Mouse (Mus musculus): ENCODE measurements around the gene Tmem198. TPM values are rescaled to one million over a fixed set of nuclear protein-coding genes. Genes with fewer than 3 reads are reported as not detected.

Tmem198 gene
- polyA plus RNA-seq, 1 experiment from 2014 or later = 0.98 TPM

DNA sequence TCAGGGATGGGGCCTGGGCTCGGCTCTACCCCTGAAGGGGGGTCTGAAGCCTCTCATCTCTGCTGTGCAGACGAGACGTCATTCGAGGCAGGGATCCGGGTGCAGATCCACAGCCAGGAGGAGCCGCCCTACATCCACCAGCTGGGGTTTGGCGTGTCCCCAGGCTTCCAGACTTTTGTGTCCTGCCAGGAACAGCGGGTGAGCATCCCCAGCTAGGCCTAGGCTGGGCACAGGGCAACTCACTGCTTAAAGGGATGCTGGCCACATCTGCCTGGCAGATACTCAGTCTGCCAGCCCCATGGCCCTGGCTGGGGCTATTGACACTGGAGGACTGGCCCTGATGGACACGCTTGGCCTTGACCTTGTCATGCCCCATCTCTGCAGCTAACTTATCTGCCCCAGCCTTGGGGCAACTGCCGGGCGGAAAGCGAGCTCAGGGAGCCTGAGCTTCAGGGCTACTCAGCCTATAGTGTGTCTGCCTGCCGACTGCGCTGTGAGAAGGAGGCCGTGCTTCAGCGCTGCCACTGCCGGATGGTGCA, 10.0 kb upstream of the Tmem198 start:
- H3K4me3 ChIP-seq (ENCODE audit: low read depth, low read length) = no peak overlapping the region
- H3K9ac ChIP-seq (replicated peaks; ENCODE audit: low read length) = no peak overlapping the region
- no peaks in the 10 kb centered on the region for H3K9me3 ChIP-seq (replicated peaks; ENCODE audit: control insufficient read depth, low read length)
- H3K27ac ChIP-seq (replicated peaks; ENCODE audit: low read depth, low read length) = no peak overlapping the region
- peaks cover 2% of the 10 kb centered on the region; the same call in 1 of the 2 replicates for H3K27me3 ChIP-seq (ENCODE audit: control insufficient read depth, insufficient read depth, low read length)
- DNase-seq (ENCODE audit: low spot score) (no peak), ATAC-seq (replicated peaks; ENCODE audit: insufficient number of reproducible peaks, low FRiP score, low TSS enrichment, low read depth) (no peak)
- WGBS = 80% methylated on average over 17 of the region's 17 CpGs
- H3K4me2 ChIP-seq (ENCODE audit: low read depth, low read length) = no peak overlapping the region
- no peaks in the 10 kb centered on the region for H3K36me3 ChIP-seq (replicated peaks; ENCODE audit: control insufficient read depth, insufficient read depth, low read depth, low read length)
- no peaks in the 10 kb centered on the region; the same call in 1 of the 2 replicates for H3K4me1 ChIP-seq (ENCODE audit: control insufficient read depth, insufficient read depth, low read length)

- Histone ChIP-seq H3K4me2 (ENCODE audit: low read depth, low read length) (no peak overlapping the region), H3K27me3 (ENCODE audit: control insufficient read depth, insufficient read depth, low read length) (peaks cover 3% of the 10 kb centered on the region; the same call in 1 of the 2 replicates), H3K4me3 (ENCODE audit: low read depth, low read length) (no peak overlapping the region), H3K4me1 (ENCODE audit: control insufficient read depth, insufficient read depth, low read length) (peaks cover 5% of the 10 kb centered on the region; the same call in 1 of the 2 replicates), H3K36me3 (replicated peaks; ENCODE audit: control insufficient read depth, insufficient read depth, low read depth, low read length) (peaks cover 14% of the 10 kb centered on the region), H3K27ac (replicated peaks; ENCODE audit: low read depth, low read length) (no peak overlapping the region), H3K9ac (replicated peaks; ENCODE audit: low read length) (no peak overlapping the region), H3K9me3 (replicated peaks; ENCODE audit: control insufficient read depth, low read length) (no peaks in the 10 kb centered on the region)
- DNase-seq (ENCODE audit: low spot score) (no peak), ATAC-seq (replicated peaks; ENCODE audit: insufficient number of reproducible peaks, low FRiP score, low TSS enrichment, low read depth) (no peak)
- 92% methylated on average over 11 of the region's 11 CpGs for WGBS
These were observed 2.9 kb upstream of the Tmem198 start for GRCm38 (mm10) chr1:75476441-75476840.

DNA sequence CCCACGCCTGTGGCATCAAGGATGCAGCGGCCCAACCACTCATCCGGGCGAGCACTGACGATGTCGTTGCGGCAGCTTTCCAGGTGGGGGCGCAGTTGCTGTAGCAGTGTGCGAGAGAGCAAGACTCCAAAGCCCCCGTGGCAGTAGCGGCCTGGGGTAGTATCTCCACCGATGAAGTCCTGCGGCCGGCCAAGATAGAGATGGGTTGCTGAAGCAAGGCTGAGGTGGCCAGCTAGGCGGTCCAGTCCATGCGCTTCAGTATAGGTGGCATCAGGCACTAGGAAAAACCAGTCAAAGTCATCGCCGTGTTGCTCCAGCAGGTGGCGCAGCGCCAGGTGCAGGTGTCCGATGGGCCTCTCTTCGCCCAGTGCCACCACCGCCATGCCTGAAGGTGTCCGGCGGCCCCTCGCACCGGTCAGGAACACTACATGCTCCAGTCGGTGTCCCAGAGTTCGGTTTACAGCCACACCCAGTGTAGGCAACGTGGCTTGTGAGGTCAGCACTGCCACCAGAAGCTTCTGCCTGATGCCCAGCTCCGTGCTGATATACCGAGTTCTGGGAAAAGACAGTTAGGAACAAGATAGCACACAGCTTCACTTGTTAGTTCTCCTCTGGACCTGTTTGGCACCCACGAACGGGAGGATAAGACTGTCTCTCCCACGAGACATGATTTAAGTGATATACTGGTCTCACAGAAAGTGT, 1.9 kb upstream of the Tmem198 start:
- H3K4me1 ChIP-seq (ENCODE audit: control insufficient read depth, insufficient read depth, low read length) = peaks cover 5% of the 10 kb centered on the region; the same call in 1 of the 2 replicates
- peak overlapping the region; percentile 19 for H3K4me2 ChIP-seq (ENCODE audit: low read depth, low read length)
- no peak overlapping the region for H3K9ac ChIP-seq (replicated peaks; ENCODE audit: low read length)
- H3K36me3 ChIP-seq (replicated peaks; ENCODE audit: control insufficient read depth, insufficient read depth, low read depth, low read length) = peaks cover 14% of the 10 kb centered on the region
- 12% methylated on average over 35 of the region's 35 CpGs for WGBS
- no peak; the same call in 1 of the 2 replicates for ATAC-seq (replicated peaks; ENCODE audit: insufficient number of reproducible peaks, low FRiP score, low TSS enrichment, low read depth)
- peaks cover 5% of the 10 kb centered on the region; the same call in 1 of the 2 replicates for H3K27me3 ChIP-seq (ENCODE audit: control insufficient read depth, insufficient read depth, low read length)
- peak overlapping the region; percentile 9 for H3K4me3 ChIP-seq (ENCODE audit: low read depth, low read length)
- H3K27ac ChIP-seq (replicated peaks; ENCODE audit: low read depth, low read length) = no peak overlapping the region
- H3K9me3 ChIP-seq (replicated peaks; ENCODE audit: control insufficient read depth, low read length) = no peaks in the 10 kb centered on the region
- DNase-seq (ENCODE audit: low spot score) = peak; percentile 87

- ATAC-seq (replicated peaks; ENCODE audit: insufficient number of reproducible peaks, low FRiP score, low TSS enrichment, low read depth) (no peak), DNase-seq (ENCODE audit: low spot score) (no peak)
- H3K4me3 ChIP-seq (ENCODE audit: low read depth, low read length) = peak overlapping the region; percentile 76
- H3K36me3 ChIP-seq (replicated peaks; ENCODE audit: control insufficient read depth, insufficient read depth, low read depth, low read length) = peaks cover 14% of the 10 kb centered on the region
- no peak overlapping the region for H3K9ac ChIP-seq (replicated peaks; ENCODE audit: low read length)
- no peaks in the 10 kb centered on the region for H3K9me3 ChIP-seq (replicated peaks; ENCODE audit: control insufficient read depth, low read length)
- peaks cover 10% of the 10 kb centered on the region; the same call in 1 of the 2 replicates for H3K27me3 ChIP-seq (ENCODE audit: control insufficient read depth, insufficient read depth, low read length)
- peak overlapping the region; percentile 91 for H3K4me2 ChIP-seq (ENCODE audit: low read depth, low read length)
- no peak overlapping the region for H3K27ac ChIP-seq (replicated peaks; ENCODE audit: low read depth, low read length)
- H3K4me1 ChIP-seq (ENCODE audit: control insufficient read depth, insufficient read depth, low read length) = peaks cover 5% of the 10 kb centered on the region; the same call in 1 of the 2 replicates
- 50% methylated on average over 3 of the region's 3 CpGs for WGBS
These were observed 1.4 kb upstream of the Tmem198 start for GRCm38 (mm10) chr1:75477966-75478290.

DNA sequence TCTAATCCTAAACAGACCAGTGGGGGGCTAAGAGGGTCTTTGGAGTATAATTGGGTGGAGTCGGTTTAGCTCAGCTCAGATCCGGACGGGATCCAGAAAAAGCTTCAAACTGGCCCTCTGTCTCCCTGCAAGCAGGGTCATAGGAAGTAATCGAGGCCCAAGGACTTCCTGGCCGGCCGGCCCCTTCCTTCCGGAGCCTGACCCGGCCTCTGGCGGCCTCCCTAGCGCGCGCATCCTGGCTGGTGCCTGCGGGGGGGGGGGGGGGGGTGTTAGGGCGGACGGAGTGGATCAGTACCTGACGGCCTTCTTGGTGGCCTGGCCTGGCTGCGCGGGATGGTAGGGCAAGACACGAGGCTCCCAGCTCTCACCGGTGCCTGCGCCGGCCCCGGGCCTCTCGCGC, 835 bp upstream of the Tmem198 start:
- Histone ChIP-seq H3K4me2 (ENCODE audit: low read depth, low read length) (peak overlapping the region; percentile 91), H3K36me3 (replicated peaks; ENCODE audit: control insufficient read depth, insufficient read depth, low read depth, low read length) (peaks cover 14% of the 10 kb centered on the region), H3K9ac (replicated peaks; ENCODE audit: low read length) (peak overlapping the region; percentile 70), H3K27me3 (ENCODE audit: control insufficient read depth, insufficient read depth, low read length) (peaks cover 11% of the 10 kb centered on the region; the same call in 1 of the 2 replicates), H3K9me3 (replicated peaks; ENCODE audit: control insufficient read depth, low read length) (no peaks in the 10 kb centered on the region), H3K4me3 (ENCODE audit: low read depth, low read length) (peak overlapping the region; percentile 76), H3K4me1 (ENCODE audit: control insufficient read depth, insufficient read depth, low read length) (peaks cover 5% of the 10 kb centered on the region; the same call in 1 of the 2 replicates), H3K27ac (replicated peaks; ENCODE audit: low read depth, low read length) (peak overlapping the region; percentile 56; the same call in 1 of the 2 replicates)
- DNase-seq (ENCODE audit: low spot score) (peak; percentile 53), ATAC-seq (replicated peaks; ENCODE audit: insufficient number of reproducible peaks, low FRiP score, low TSS enrichment, low read depth) (no peak; the same call in 1 of the 2 replicates)
- under 1% methylated on average over 19 of the region's 25 CpGs for WGBS

- peak overlapping the region; percentile 71 for H3K4me2 ChIP-seq (ENCODE audit: low read depth, low read length)
- DNase-seq (ENCODE audit: low spot score) = no peak
- peaks cover 5% of the 10 kb centered on the region; the same call in 1 of the 2 replicates for H3K4me1 ChIP-seq (ENCODE audit: control insufficient read depth, insufficient read depth, low read length)
- no peak overlapping the region for H3K27ac ChIP-seq (replicated peaks; ENCODE audit: low read depth, low read length)
- peak; percentile 42; the same call in 1 of the 2 replicates for ATAC-seq (replicated peaks; ENCODE audit: insufficient number of reproducible peaks, low FRiP score, low TSS enrichment, low read depth)
- peak overlapping the region; percentile 32; the same call in 1 of the 2 replicates for H3K9ac ChIP-seq (replicated peaks; ENCODE audit: low read length)
- peak overlapping the region; percentile 76 for H3K4me3 ChIP-seq (ENCODE audit: low read depth, low read length)
- peaks cover 11% of the 10 kb centered on the region; the same call in 1 of the 2 replicates for H3K27me3 ChIP-seq (ENCODE audit: control insufficient read depth, insufficient read depth, low read length)
- peaks cover 14% of the 10 kb centered on the region for H3K36me3 ChIP-seq (replicated peaks; ENCODE audit: control insufficient read depth, insufficient read depth, low read depth, low read length)
- H3K9me3 ChIP-seq (replicated peaks; ENCODE audit: control insufficient read depth, low read length) = no peaks in the 10 kb centered on the region
- under 1% methylated on average over 24 of the region's 24 CpGs for WGBS
These were observed 280 bp downstream of the Tmem198 start for GRCm38 (mm10) chr1:75479635-75479989.

DNA sequence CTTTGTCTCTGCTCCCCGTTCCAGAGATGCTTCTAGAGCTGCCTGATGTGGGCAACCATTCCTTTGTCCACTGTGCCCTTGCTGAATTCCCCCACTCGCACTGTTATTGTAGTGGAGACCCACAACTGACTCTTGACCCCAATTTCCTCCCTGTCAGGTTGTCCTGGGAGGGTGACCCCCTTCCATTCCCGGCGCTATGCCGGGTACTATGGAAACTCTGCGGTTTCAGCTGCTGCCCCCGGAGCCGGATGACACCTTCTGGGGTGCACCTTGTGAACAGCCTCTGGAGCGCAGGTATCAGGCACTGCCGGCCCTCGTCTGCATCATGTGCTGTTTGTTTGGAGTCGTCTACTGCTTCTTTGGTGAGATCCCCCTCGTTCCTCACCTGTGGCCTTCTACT, 704 bp downstream of the Tmem198 start:
- no peak for ATAC-seq (replicated peaks; ENCODE audit: insufficient number of reproducible peaks, low FRiP score, low TSS enrichment, low read depth)
- Histone ChIP-seq H3K4me3 (ENCODE audit: low read depth, low read length) (peak overlapping the region; percentile 76), H3K9me3 (replicated peaks; ENCODE audit: control insufficient read depth, low read length) (no peaks in the 10 kb centered on the region), H3K27ac (replicated peaks; ENCODE audit: low read depth, low read length) (no peak overlapping the region), H3K27me3 (ENCODE audit: control insufficient read depth, insufficient read depth, low read length) (peaks cover 12% of the 10 kb centered on the region; the same call in 1 of the 2 replicates), H3K9ac (replicated peaks; ENCODE audit: low read length) (no peak overlapping the region), H3K36me3 (replicated peaks; ENCODE audit: control insufficient read depth, insufficient read depth, low read depth, low read length) (peaks cover 12% of the 10 kb centered on the region), H3K4me2 (ENCODE audit: low read depth, low read length) (peak overlapping the region; percentile 71), H3K4me1 (ENCODE audit: control insufficient read depth, insufficient read depth, low read length) (peaks cover 5% of the 10 kb centered on the region; the same call in 1 of the 2 replicates)
- WGBS = 14% methylated on average over 13 of the region's 13 CpGs
- no peak for DNase-seq (ENCODE audit: low spot score)

DNA sequence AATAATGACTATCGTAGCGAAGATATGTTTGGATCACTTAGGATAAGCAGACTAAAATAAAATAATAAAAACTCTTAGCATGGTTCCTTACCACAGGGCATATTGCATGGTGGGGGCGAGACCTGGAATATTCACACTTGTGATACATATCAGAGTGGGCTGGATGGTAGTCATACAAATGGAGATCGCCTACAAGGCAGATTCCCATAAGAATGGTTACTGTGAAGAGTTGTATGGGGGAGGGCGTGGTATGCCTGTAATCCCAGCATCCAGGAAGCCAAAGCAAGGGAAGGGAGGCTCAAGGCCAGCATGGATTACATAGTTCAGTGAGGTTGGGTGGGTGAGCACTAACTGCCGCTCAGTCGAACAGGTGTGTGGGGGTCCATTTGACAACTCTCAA, 1.4 kb downstream of the Tmem198 start:
- Histone ChIP-seq H3K9ac (replicated peaks; ENCODE audit: low read length) (no peak overlapping the region), H3K36me3 (replicated peaks; ENCODE audit: control insufficient read depth, insufficient read depth, low read depth, low read length) (peaks cover 5% of the 10 kb centered on the region; the same call in 1 of the 2 replicates), H3K4me1 (ENCODE audit: control insufficient read depth, insufficient read depth, low read length) (peaks cover 5% of the 10 kb centered on the region; the same call in 1 of the 2 replicates), H3K27ac (replicated peaks; ENCODE audit: low read depth, low read length) (no peak overlapping the region), H3K9me3 (replicated peaks; ENCODE audit: control insufficient read depth, low read length) (no peaks in the 10 kb centered on the region), H3K4me3 (ENCODE audit: low read depth, low read length) (no peak overlapping the region), H3K27me3 (ENCODE audit: control insufficient read depth, insufficient read depth, low read length) (peaks cover 19% of the 10 kb centered on the region), H3K4me2 (ENCODE audit: low read depth, low read length) (no peak overlapping the region)
- WGBS = 83% methylated on average over 7 of the region's 7 CpGs
- DNase-seq (ENCODE audit: low spot score) = no peak
- no peak for ATAC-seq (replicated peaks; ENCODE audit: insufficient number of reproducible peaks, low FRiP score, low TSS enrichment, low read depth)

Measured in embryonic facial prominence, embryonic 11.5 days (tissue).